Mouse (Mus musculus) cerebellum, adult 11-12 months (tissue): ENCODE data around the gene Zfp706.

ENCODE experiments used
- DNase-seq: peaks from one replicate; pipeline ENCODE4 v3.0.0; 2022

The Zfp706 gene

DNA sequence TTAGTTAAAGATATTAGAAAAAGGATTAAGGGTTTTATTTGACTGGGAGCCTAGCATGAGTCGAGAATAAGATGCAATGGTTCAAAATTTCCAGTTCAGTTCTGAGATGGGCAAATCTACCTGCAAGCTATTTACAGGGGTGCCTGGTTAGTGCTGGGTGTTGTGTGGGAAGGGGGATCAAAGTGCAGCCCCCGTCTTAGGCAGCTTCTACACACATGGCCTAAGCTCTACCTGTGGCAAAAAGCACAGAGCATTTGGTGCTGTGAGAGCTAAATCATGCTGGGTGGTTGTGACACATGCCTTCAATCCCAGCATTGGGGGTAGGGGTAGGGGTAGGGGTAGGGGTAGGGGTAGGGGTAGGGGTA is 32.3 kb downstream of the Zfp706 start:
- DNase-seq: no peak

DNA sequence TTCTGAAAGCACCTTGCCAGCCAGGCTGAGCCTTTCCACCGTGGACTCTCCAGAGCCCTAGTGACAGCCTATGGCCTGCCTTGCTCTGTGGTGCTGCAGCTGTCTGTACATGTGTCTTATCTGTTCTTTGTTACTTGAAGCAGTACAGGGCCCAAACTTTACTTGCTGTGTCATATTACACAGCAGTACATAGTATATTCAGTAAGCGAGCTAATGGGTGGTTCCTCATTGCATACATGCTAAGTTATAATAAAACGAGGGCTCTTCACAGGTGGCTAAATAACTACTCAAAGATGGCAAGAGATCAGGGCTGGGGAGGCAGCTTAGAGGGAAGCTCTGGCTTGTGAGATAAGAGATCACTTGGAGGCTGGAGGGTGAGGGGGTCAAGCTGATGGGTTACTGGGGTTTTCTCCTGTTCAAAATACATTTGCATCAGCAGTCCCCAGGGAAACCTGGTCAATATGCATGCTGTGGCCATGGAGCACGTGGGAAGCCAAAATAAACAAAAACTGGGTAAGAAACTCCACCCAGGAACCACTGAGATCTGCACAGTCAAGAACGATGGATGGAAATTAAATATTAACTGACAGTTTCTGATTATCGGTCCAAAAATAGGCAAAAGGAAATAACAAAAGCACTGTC is 32.8 kb downstream of the Zfp706 start:
- no peak for DNase-seq

DNA sequence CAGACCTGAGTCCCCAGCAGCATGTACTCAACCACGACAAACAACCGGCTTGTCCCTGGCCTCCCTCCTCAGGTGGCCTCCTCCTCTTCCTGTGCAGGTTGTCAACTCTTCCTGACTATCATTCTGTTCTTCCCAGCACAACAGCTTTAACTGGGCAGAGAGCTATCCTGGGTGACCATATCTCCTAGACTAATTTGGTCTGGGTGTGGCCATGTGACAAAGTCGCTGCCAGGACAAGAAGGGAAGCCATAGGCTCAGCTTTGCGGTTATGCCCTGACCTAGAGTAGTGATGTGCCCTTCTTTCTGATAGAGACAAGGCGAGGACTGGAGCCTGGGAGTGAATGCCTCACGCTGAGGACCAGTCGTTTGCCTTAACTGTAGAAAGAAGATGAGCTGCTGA is 33.9 kb downstream of the Zfp706 start:
- no peak for DNase-seq

DNA sequence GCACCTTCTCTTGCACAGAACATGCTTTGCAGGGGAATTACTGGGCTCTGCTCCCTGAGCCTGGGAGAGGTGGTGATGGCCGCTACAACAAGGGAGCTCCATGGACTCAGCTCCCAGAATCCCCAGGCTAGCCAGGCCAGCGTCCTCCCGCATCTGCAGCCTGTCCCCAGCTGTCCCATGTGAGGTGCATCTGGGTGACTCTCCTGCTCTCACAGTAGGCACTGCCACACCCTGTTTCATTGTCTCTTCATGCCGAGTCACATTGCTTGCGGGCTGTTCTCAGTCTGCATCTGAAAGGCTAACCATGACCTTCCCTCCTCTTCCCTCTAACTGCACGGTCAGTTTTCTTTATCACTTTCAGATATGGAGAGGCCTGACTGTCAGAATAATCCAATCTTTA is 34.3 kb downstream of the Zfp706 start:
- no peak for DNase-seq

DNA sequence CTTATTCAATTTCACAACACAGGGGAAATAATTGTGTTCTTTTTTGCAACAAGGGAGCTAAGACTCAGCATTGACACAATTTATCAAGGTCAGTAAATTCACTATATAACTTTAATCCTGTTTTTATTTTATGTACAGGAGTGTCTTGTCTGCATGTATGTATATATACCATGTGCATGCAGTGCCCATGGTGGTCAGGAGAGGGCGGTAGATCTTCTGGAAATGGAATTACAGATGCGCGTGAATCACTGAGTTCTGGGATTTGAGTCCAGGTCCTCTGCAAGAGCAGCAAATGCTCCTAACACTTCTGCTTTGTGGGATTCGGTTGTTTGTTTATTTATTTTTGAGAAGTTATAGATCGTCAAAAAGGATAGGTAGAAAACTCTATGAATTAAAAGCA is 37.8 kb downstream of the Zfp706 start:
- DNase-seq: no peak

DNA sequence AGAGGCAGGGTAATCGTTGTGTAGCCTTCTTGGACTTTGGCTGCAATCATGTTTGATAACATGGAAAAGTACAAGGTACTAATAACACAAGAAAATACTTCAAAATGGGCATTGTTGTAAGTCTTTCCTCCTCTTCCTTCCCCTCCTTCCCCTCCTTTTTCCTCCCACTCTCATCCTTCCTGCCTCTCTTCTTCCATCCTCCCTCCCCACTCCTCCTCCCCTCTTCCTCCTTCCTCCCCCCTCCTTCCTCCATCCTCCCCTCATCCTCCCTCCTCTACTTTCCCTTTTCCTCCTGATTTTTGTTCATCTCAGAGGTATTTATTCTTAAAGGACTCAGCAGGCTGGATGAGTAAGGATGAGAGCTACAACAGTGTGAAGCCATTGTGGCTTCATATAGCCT is 39.3 kb downstream of the Zfp706 start:
- no peak for DNase-seq

DNA sequence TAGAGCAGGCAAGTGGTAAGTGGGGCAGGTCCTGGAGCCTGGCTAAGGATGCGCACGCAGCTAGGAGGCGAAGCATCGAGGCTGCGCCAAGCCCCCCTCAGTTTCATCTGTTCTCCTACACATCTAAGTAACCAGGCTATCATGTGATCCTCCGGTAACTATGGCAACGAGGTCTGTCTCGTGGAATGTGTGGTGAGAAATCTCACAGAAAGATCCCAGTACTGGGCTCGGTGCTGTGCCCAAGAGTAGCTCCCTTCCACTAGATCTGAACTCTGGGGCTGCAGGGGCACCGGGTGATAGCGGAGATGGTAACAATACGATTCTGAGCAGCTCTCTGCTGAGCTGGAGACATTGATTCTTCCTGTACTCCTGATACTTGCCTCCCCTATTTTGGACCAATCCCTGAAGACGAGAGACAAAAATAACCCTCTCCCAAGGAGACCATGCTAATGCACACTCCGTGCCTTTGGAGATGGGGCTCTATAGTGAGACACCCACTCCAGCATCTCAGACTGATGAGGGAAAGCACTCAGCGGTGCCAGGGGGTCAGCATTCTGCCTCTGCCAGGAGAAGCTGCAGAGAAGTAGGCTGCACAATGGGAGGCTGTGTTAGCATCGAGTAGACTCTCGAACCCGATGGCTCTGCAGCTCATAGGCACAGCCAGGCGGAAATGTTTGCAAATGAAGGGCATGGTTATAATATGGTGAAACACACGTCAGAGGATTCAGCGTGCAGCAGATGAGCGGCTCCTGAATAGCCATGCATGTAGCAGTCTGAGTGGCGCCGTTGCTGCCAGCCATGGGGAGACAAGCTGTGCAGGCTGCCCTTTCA is 40.0 kb downstream of the Zfp706 start:
- peak; percentile 91 for DNase-seq

DNA sequence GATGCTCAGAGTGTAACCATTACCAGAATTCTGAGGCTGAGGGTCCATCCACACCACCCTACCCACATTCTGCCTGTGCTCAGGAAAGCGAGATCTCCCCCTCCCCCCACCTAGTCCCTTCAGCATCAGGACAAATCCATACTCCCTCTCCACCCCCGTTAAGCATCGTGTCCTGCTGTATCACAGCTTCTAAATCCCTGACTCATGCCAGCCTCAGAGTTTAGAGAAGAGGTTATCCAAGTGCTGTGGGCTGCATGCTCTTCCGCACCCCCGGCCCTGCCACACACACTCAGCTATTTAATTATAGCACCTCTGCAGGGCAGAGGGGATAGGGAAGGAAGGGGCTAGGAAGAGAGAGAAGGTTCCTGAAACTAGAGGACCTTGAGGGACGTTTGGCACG is 40.6 kb downstream of the Zfp706 start:
- DNase-seq: no peak

DNA sequence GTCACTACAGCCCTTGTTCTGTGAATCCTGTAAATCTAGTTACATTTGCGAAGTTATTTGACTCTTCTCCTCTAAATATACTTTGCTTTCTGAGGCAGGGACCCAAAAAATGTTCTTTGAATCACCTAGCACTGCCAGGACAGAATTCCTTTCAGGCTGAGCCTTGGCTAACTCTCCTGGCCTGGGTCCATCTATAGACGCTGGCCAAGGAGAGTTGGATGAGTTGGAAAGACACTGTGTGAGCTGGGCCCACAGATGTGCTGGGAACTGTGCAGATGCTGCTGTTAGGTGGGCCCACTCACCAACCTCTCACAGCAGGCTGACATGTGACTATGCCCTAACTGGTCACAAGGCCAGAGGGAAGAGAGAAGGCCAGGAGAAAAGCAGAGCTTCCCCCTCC is 41.1 kb downstream of the Zfp706 start:
- peak; percentile 66 for DNase-seq

DNA sequence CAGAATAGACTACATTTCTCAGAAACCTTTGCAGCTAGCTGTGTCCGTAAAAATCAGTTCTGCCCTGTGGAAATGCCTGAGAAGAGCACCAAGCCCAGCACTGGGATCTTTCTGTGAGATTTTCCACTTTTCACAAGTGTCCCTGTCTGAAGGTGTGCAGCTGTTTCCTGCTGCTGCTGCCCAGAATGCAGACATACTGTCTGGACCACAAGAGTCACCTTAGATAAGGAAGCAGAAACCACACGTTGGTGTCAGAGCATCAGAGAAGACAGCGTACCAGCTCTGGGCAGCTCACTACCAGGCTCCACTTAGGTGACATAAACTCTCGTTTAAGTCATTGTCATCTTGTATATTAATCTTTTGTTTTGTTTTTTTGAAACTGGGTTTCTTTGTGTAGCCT is 41.8 kb downstream of the Zfp706 start:
- DNase-seq: no peak

DNA sequence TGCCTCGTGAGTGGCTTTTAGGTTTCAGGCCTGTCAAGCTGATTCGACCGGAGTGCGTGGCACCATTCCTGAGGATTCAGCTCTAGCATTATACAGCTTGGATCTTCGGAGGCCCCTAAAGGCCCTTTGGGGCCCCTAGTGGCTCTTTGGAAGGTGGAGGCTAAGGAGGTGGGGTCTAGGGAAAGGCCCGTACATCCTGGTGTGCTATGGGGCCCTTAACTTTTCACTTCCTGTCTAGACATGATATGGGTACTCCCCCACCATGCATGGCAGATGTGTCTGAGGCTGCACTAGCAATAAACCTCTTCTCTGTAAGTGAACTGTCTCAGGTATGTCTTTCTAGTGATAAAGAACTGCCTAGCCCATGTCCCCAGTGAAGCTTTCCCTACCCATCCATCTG is 44.6 kb downstream of the Zfp706 start:
- DNase-seq: no peak

DNA sequence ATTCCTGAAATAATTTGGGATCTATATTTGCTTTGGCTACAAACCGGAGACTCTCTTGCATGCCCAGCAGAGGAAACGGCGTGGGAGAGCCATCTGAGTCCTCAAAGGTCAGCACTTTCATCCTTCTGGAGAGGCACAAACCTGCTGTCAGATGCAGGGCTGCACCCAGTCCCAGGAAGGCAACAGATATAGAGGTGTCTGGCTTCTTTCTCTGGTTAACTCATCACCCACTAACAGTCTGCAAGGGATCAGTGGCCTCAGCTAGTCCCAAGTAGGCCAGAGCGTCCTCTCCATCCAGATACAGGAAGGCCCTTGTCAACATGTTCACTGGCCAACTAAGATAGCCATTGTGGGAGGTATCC is 46.7 kb downstream of the Zfp706 start:
- DNase-seq: no peak

DNA sequence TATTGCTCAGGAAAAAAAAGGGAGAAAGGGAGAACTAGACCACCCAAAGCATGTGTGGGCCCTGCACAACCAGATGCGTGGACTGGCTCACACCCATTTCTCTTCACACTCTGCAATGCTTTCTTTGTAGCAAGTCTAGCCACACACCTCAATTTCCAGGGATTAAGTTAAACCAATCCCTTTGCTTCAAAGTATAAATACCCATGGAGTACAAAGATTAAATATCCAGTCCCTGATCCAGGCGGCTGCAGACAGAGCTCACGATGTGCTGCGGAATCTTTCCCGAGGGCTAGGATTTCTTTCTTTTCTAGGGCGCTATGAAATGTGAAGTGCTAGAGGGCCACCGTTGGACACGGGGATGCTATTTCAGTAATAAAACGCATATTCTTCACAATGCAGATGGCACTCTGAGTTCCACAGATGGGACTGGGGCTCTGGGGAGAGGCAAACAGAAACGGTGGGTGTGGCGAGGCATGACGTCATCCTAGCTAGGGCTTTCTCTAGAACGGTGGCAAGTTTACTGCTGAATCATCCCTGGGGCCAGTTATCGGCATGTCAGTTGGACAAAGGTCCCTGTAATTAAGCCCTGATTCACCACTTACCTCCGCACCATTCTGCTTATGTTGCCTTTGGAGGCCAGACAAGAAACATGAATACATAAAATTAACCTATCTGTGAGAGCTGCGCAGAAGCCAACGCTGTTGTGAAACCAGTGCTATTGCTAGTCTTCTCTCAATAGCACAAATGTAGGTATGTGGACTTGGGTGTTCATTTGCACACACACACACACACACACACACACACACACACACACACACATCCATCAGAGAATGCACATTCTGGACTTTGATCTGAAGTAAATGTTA is 47.3 kb downstream of the Zfp706 start:
- peak; percentile 91 for DNase-seq

DNA sequence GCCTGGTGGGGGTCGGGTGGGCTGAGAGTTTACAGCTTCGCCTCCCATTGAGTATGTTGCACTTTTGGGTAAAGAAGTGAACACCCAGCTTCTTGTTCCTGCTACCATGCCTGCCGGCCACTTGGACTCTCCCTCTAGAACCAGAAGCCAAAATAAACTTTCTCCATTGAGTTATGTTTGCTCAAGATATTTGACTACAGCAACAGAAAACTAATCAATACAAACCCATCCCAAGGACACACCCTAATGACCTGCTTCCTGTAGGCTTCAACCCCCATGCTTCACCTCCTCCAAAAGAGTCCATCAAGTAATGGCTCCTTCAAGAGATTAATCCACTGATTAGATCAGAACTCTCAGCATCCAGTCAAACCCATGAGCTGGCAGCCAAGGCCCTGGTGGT is 51.4 kb downstream of the Zfp706 start:
- DNase-seq: no peak

DNA sequence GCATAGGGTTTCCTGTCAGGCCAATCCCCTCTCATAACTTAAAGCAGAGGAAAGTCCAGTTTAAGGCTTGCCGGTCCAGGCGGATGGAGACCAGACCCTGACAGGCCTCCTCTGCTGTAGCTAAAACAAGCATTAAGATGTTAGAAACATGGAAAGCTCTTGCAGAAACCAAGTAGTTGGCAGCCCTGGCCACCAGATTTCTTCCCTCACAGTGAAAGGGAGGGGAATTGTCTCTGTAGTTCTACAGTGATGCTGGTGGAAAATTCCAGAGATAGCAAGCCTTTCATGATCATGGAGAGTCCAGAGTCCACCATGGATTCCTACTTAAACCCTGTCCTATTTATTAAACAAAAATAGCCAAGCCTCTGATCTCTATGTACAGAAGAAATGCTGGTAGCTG is 57.3 kb downstream of the Zfp706 start:
- no peak for DNase-seq

DNA sequence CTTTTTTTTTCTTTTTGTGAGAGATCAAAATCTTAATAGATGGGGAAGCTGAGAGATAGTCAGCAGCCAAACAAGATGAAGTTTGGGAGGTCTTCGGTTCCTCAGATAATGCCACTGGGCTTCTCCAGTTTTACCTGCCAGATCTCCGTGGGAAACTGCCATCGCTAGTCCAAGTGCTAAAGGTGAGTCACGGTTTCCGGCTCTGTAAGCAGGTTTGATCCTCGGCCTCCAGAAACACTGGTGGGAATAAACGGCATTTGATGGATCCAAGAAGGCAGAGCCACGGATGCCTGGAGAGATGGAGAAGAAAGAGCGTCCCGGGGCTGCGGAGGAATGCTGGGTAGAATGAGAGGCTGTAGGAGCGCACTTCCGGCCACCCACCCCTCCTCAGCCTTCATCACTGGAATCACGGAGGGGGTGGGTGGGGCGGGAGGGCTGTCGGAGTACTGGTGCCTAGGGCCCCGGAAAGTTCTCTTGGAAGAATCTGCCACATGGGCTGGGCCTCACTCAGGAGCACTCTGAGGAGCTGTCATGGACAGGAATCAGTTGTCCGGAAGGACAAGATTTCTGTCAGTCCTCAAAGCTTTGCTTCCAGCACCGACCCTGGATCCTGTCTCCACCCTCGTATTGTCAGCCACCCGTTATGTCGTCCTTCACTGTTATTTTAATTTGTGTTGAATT is 58.6 kb downstream of the Zfp706 start:
- no peak for DNase-seq
